Mouse (Mus musculus) adrenal gland, adult 8-10 months (tissue): Measurements from ENCODE around the gene Btbd35f11. TPM values are rescaled to one million over a fixed set of nuclear protein-coding genes. Genes with fewer than 3 reads are reported as not detected.
"Not testable (repeated sequence)": the region's sequence is repeated elsewhere in the genome, so short reads cannot be mapped to it uniquely, and the experiment has no call there.

Source experiments
- DNase-seq: peaks from one replicate; pipeline ENCODE4 v3.0.0; 2022
- total RNA-seq, 4 experiments: library from RNA; stranded (reverse); gene quantifications; 2 replicates each; pipeline ENCODE4 v1.2.4; 2022

The Btbd35f11 gene
- total RNA-seq, result not detected

DNA sequence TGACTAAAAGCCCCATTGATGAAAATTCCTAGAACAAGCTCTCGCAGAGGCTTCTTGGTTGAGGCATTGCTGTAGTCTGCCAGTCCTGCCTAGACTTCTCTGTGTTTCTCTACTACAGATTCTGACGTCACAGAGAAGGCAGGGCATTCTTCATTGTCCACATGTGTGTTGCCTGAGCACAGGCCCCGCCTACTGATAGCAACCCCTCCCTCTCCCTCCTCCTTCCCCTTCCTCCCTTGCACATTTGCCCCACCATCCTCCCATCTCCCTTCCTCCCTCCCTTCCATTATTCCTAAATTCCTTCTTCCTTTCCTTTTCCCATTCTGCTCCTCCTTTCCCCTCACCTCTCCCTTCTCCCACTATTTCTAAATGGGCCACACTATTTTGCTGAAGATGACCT is at the start of gene Btbd35f11:
Gene Btbd35f11 (minus strand): TSS at position 101 of the 400 bp plus-strand sequence.
- not testable (repeated sequence) for DNase-seq

- not testable (repeated sequence) for DNase-seq
These were observed 33.5 kb downstream of the Btbd35f11 start for GRCm38 (mm10) chrX:3409946-3410345.

Other genes starting within 250 kb of the Btbd35f11 start
- gene Btbd35f24, start 247.9 kb downstream of the Btbd35f11 start, total RNA-seq, result not detected